Mouse (Mus musculus) CH12F3 (cell line): ENCODE results near the gene Pde1b.

ENCODE experiments used
- in situ Hi-C: fragments of 300-500 bp; cut with MboI; formaldehyde crosslinking; loops from 2 replicates; pipeline ENCODE4 v1.14.3; 2020; ENCODE audit warnings: low sequenced_read_pairs

The Pde1b gene

DNA sequence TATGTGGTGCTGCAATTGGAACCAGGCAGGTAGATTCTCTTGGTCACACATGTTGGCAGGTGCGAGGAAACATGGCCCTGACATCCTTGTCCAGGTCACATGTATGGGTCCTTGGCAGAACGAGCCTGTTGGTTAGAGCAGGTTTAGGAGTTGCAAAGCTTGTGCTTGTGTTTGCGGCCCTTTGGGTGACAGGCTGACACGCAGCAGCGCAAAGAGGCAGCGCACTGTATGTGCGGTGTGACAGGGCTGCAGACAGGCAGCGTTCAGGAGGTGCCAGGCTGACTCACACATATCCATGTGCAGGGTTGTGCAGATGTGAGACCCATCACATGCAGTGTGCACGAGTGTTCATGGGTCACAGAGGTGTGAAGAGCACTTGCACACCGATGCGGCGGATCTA is 826 bp downstream of the Pde1b start:
- in situ Hi-C loops = no loop called here

DNA sequence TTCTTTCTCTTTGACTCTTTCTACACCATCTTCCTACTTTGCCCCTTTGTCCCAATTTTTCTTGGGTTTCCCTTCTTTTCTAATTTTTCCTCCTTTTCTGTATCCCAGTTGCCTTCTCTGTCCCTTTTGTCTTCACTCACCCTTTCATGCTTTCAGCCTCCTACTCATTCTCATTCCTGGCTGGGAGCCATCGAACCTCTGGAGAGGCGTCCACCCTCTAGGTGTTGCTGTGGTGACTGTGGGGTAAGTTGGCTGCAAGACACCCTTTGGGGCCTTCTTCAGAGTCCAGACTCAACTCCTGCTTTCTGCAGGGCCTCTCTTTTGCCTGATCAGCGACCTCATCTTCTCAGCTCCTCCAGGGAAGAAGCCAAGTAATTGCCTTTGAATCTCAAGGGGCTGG is 6.5 kb downstream of the Pde1b start:
- in situ Hi-C loops = no loop called here

DNA sequence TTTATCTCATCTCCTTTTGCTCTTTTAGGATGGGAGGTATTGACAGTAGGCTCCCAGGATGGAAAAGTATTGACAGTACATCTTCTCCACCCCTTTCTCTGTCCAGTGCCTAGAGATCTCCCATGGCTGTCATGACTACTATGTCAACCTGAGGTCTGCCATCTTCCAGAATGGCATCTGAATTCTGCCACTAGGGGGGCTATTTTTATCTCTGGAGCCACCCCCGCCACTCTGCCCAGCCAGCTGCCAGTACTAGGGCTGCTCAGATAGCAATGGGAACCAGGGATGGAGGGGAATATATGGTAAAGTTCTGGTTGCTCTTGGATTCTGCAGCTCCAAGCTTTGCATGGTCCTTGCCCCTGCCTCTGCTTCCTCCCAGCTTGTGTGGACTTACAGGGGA is 8.8 kb downstream of the Pde1b start:
- in situ Hi-C loops = no loop called here

DNA sequence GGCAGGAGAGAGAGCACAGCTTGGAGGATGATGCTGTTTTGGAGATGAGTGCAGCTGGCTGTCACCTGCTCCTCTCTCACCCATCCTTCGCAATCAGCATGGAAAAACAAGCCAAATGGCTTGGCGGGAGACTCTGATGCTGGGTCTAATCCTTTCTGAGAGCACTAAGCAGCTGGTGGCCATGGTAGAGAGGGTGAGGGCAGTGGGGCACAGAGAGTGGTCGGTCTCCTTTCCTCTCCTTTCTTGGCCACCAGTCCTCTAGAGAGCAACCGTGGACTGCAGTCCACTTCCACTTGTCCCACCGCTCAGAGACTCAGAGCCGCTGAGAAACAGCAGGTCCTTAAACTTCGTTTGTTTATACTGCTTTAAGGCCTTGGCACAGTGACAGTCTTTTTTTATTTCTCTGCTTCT is 10.8 kb downstream of the Pde1b start:
- in situ Hi-C loops = no loop called here

DNA sequence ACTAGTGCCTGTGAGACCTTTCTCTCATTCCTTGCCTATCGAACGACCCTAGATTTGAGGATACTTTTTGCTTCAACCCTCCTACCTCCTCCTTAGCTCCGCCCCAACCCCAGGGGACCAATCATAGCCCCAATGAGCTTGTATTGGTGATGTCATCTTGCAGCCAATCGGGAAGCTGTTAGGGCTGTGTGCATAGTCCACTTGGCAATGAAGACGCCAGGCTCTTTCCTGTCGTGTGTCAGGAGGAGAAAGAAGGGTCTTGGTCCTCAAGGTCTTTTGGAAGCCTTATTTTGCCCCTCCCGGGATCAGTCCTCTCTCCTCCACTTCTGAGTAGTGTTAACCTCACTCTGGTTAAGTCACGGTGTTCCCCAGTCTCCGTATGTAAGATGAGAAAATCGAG is 11.3 kb downstream of the Pde1b start:
- in situ Hi-C loops = no loop called here

DNA sequence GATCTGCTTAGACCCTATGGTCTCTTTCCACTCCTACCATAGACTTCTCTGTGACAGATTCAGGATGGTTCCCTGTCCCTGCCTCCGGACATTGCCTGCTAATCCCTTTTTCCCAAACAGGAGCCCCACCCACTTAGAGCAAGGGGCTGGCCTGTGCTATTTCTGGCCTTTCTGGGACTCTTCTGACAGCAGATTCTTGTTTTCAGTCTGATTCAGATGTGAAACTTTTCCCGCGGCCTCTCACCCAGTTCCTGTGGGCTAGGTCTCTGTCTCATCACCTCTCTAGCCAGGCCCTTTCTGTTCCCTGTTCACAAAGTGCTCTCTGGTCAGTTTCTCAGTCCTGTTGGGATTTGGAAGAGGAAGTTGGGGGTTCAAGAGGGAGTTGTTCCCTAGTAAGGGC is 12.1 kb downstream of the Pde1b start:
- in situ Hi-C loops = no loop called here

DNA sequence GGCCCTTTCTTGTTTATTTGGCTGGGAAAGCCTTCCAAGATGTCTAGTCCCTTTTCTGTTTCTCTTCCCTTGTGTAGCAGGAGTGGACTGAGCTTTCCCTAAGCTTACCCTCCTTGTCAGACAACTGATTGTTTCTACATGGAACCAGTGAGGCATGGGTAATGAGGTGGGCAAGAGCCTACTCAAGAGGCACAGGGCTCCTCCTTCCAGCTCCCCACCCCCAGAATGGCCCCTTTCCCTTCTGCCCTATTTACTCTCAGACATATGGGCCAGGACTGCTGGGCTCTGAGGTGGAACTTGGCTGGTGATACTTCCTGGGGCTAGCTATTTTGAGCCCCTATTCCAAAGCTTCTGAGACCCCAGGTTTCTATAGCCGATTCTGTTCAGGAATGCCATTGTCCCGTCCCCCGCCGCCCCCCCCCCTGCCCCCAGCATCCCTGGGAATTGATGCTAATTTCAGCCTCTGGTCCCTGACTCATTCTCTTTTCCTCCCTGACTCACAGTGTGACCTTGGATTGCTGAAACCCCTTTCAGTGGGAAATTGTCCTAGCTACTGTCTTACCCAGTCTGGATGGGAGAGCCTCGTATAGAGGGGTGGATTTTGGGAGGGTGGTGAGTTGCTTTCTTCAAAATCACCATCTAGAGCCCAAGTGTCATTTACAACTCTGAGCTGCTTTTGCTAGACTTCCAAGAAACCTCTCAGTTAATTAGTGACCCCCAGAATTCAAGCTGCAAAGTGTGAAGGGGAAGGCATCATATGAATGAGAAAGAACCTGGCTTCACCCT is 16.0 kb downstream of the Pde1b start:
- in situ Hi-C loops = no loop called here

DNA sequence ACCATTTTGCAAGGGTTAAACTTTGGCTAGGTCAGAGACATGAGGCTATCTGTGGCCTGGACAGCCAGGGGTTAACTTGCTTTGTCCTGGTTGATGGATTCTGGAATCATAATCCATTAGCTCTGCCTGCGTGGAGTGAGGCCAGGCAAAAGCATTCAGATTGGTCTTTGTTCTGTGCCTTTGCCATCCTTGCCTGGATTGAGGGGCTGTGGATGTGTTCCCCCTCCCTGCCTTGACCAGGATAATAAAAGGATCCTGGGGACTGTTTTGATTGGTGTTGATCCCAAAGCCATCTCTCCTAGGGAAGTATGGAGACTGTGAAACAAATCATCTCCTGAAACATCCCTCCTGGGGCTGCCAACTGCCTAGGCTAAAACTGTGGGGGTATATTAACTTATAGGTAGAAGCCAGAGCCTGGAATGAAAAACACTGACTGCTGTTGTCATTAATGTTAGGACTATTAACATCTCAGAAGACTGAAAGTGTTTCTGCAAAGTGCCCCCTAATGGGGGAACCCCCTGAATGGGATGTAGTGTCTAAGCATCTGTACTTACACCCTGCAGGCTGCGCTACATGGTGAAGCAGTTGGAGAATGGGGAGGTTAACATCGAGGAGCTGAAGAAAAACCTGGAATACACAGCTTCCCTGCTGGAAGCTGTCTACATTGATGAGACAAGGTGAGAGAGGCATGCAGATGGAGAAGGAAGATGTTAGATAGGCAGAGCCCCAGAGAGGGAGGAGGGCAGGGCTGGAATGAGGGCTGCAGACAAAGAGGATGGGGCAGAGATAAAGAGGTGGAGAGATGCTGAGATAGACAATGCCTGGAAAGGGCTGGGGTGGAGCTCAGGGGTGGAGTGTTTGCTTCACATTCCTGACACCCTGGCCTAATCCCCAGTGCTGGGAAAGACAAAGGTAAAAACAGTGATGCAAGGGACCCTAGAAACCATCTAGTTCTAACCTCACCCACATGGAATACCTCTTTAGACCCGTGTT is 16.8 kb downstream of the Pde1b start:
- in situ Hi-C loops = no loop called here

DNA sequence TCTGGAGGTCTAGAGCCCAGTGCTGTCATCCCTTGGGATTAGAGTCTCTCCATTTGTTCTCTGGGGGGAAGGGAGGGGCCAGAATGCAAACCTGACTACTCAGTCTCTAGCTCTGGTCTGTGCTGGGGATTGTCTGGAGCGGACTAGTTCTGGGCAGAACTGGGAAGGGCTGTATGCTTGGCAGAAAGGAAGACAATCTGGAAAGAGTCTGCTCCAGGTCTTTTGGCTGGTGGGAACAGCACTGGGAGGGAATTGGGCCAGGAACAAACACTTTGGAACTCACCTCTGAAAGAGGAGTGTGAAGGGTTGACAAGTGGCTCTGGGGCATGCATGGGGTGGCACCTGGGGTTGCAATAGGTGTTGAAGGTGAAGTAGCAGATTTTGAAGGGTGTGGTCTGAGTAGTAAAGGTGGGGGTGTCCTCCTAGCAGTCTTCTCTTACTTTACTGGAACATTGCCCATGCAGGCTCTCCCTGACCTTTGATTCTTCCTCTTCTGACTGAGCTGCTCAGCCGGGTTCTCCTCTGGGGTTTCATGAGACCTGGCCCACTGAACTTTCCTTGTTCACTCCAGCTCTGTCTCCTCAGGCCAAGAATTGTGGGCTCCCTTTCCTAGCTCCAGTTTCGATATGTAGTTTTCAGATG is 19.7 kb downstream of the Pde1b start:
- in situ Hi-C loops = no loop called here

DNA sequence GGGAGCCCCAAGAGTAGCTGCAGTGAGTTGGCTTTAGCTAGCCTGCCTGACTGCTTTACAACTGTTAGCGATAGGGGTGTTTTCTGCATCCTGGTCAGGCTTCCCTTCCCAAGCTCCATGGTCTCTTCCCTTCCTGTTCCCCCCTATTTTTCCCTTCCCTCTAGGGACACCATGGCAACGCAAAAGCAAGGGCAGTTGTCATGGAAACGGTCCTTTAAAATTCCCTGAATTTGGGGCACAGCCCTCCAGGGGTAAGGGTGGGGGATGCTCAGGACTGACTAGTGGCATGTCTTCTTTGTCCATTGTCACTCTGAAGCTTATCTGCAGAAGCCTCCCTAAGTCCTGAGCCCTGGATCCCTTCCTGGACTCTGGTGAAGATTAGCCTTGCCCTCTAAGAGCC is 20.3 kb downstream of the Pde1b start:
- in situ Hi-C loops = no loop called here

DNA sequence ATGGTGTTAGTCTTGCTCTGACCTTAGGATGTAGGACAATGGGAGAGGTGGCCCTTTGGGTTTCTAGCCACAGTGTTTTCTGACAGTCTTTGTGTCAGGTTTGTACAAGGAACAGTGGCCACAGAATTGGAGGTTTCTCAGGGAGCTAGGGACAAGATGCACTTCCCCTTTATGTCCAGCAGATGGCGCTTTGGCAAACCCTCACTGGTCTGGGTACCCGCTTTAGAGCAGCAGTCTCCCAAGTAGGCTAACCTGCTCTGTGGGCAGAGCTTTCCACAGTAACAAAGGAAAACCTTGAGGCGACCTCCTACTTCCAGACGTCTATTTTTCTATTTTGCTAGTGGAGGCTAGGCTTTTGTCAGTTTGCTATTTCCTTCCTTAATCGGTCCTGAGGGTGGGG is 27.5 kb downstream of the Pde1b start:
- in situ Hi-C loops = no loop called here

DNA sequence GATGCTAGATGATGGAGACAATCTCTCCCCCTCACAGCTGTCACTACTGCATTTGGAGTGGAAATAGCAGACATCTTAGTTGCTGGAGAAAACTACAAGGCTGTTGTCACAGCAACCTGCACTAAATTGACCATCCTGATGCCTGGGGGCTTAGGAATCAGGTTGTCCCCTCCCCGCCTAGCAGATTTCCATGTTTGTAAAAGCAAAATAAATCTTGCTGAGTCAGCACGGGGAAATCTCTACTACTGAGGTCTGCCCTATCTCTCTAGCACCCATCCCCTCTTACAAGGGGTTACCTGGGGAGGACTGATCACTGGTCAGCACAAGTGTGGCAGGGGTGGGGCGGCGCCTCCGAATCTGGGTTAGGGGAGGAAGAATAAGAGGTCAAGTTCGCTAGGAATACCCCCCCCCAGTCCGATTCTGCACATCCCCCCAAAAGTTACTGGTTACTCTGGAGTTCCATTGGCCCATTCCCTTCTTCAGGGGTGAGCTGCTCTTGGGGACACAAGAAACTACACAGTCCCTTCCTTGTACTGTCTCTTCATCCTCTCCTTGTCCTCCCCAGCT is 31.3 kb downstream of the Pde1b start:
- in situ Hi-C loops = no loop called here

DNA sequence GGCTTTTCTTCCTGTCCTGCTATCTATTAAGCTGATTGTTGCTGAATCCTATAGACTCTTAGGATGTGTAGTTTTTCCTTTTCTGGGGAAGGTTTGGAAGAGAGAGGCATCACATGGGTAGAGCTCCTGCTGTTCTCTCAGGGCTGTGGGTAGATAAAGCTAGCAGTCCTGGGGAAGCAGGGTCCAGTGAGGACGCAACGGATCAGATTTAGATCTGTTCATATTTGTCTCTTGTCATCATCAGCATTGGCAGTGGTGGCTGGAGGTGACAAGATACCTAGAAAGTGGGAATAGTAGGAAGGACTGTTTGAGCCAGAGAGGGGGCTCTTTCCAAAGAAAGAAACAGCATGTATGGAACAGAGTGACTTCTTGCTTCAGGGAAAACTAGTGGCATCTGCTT is 32.2 kb downstream of the Pde1b start:
- in situ Hi-C loops = no loop called here

DNA sequence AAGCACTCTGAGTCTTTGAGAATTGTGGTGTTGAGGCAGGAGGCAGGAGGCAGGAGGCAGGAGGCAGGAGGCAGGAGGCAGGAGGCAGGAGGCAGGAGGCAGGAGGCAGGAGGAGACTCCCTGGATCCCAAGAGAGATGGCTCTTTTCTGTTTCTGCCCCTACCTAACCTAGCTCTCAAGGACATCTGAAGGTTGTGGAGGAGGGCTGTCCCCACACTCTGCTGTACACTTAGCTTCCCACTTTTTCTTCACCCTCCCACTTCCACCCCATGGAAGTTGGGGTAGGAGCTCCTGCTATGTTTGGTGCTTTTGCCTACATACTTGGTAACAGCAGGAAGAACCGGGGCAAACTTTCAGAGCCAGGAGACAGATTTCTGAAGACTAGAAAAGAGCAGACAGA is 33.0 kb downstream of the Pde1b start:
- in situ Hi-C loops = no loop called here

DNA sequence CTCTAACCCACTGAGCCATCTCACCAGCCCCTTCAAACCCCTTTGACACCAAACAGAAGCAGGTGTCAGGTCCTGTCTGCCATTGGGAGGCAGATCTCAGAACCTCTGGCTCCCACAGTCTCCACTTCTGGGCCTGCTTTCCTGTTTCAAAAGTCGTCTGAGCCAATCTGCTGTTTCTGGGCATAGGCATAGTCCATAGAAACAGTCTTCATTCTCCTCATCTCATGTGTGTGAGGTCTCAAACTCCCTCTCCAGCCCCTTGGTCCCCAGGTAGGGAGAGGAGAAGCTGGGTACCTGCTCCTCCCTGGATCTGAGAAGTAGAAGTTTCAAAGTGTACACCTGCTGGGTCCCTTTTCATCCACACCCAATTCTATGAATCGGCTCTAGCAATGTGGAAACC is 33.6 kb downstream of the Pde1b start:
- in situ Hi-C loops = no loop called here

DNA sequence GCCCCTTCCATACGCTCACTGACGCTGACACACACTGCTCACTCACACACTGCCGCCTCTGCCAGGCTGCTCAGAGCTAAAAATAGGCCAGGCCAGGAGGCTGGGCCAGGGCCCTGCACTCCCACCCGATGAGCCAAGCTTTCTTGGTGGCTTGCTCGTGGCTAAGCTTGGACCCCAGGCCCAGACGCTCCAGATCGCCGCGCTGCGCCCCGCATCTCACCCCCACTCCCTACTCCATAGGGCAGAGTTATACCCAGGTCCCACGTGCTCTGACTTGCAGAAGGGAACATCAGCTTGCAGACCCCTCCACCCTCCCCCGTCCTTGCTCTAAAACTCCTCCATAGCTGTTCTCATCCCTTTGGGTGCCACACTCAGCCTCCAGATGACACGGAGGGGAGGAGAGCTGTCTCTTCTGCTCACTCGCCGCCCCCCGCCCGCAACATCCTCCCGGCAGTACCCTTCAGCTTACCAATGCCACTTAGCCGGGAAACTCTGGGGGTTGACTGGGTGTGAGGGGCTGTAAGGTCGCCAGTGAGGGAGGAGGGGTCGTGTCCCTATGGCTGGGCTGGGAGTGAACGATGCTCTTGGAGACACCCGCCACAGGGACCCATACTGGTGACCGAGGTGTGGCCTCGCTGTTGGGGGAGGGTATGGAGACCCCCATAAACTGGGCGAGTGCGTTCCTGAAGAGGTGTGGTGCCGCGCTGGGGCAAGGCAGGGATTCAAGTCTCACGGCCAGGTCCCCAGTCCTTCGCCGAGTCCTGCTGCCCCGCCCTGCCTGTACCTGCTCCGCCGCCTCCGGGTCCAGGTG is 34.4 kb downstream of the Pde1b start:
- in situ Hi-C loops = no loop called here

DNA sequence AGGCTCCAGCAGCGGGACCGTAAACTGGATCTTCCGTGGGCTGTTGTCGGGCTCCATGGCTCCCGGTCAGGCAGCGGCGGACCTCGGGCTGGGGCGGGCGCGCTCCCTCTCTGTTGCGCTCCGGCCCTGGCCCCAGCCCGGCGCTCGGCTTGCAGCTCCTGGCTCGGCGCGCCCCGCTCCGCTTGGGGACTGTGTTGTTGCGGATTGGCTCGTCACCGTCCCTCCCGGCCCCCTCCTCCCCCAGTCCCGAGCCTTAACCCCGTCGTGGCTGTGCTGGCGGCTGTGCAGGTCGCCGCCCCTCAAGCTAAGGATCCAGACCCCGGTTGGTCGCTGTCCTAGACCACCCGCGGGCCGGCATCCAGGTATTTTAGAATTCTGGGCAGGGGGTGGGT is 35.0 kb downstream of the Pde1b start, which contains the start of gene Ppp1r1a:
TSS of gene Ppp1r1a (minus strand) at position 182 of the 392 bp plus-strand sequence.
- in situ Hi-C loops = no loop called here

DNA sequence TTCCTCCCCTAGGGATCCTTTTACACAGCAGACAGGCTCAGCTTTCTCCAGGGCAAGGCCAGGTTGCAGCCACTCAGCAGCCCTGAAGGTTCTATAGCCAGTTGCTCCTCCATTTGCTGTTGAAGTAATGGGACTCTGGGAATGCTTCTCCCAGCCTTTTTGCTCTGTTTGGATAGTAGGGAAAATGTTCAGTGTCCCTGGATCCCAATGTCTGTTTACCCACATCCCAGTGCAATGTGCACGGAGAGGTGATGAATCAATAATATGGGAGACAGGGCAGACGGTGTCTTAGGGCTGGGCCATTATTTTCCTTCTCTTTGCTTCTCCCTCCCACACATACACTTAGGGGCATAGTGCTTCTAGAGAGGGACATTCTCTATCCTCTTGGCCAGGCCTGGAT is 36.4 kb downstream of the Pde1b start:
- in situ Hi-C loops = no loop called here

DNA sequence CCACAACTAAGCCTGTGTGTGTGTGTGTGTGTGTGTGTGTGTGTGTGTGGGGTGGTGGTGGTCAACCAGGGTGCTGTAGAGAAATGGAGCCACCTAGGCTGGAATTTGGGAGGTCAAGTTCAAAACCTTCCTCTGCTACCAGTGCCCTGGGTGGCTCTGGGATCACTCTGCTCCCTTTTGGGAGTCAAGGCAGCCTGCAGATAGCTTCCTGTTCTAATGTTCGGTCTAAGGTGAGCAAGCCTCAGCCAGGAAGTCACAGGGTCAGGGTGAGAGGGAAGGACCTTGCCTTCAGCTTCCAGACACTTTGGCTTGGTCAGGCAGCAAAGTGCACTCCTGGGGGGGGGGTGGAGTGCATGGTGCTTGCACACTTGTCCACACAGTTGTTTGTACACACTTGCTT is 37.8 kb downstream of the Pde1b start:
- in situ Hi-C loops = no loop called here

DNA sequence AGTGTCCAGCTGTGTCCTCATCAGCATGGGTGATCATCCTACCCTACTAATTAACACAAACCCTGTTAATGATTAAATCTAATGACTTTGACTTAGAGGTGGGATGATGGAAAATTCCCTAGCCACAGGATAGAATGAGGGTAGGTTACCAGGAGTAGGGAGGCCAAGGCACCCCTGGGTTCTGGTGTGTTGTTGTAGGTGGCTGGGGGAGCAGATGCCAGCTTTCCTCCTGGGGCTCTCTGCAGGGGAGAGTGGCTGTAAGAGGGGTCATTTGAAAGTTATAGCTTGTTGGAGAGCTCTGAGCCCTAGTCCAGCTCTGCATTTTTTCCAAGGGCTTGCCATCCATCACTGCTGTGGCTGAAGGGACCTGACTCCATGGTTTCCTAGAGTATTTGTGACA is 39.7 kb downstream of the Pde1b start:
- in situ Hi-C loops = no loop called here
